Mouse (Mus musculus) heart, embryonic 16.5 days (tissue): Measurements from ENCODE around the gene Lmx1a. TPM values are rescaled to one million over a fixed set of nuclear protein-coding genes. Genes with fewer than 3 reads are reported as not detected.

Experiments
- ATAC-seq: fragments of 200-750 bp; cut with Nextera tagmentation; replicated peaks from 2 replicates; pipeline ENCODE4 v1.8.0; 2017; ENCODE audit warnings: moderate number of reproducible peaks; ENCODE audit not compliant: insufficient read depth, low FRiP score; ENCODE audit errors: extremely low read depth
- H3K27ac ChIP-seq: fragments of 300-500 bp; sonication (generic); 2 replicates; pipeline ENCODE4 v1.5.1; 2014; ENCODE audit warnings: mild to moderate bottlenecking, low read length, control low read depth, moderate library complexity
- H3K27me3 ChIP-seq: fragments of 300-500 bp; sonication (generic); 2 replicates; pipeline ENCODE4 v1.6.1; 2014; ENCODE audit warnings: low read length, mixed read lengths; ENCODE audit not compliant: control insufficient read depth, insufficient read depth
- H3K36me3 ChIP-seq: fragments of 300-500 bp; sonication (generic); 2 replicates; pipeline ENCODE4 v1.6.1; 2014; ENCODE audit not compliant: control insufficient read depth, insufficient read depth
- H3K4me1 ChIP-seq: fragments of 300-500 bp; sonication (generic); 2 replicates; pipeline ENCODE4 v1.6.1; 2014; ENCODE audit warnings: low read length, mixed read lengths; ENCODE audit not compliant: control insufficient read depth, insufficient read depth
- H3K4me2 ChIP-seq: fragments of 300-500 bp; sonication (generic); 2 replicates; pipeline ENCODE4 v1.6.1; 2014; ENCODE audit warnings: low read depth, mild to moderate bottlenecking, control low read depth, low read length
- H3K4me3 ChIP-seq: fragments of 300-500 bp; sonication (generic); 2 replicates; pipeline ENCODE4 v1.5.1; 2014; ENCODE audit warnings: mild to moderate bottlenecking, control low read depth, low read length
- H3K9ac ChIP-seq: fragments of 300-500 bp; sonication (generic); 2 replicates; pipeline ENCODE4 v1.6.1; 2014; ENCODE audit warnings: low read length, control low read depth
- H3K9me3 ChIP-seq: fragments of 300-500 bp; sonication (generic); replicated peaks from 2 replicates; pipeline ENCODE4 v1.6.1; 2016; ENCODE audit warnings: low read length; ENCODE audit not compliant: control insufficient read depth
- WGBS: fragments of 180-500 bp; shearing (Covaris S2); extraction: QIAGEN DNeasy Blood & Tissue Kit; methylation state at CpG from one replicate; pipeline ENCODE4 v1.1.7; 2014; 5-methylcytosine and 5-hydroxymethylcytosine counted together
- polyA plus RNA-seq: library from polyadenylated mRNA; unstranded; fragments of >200 nt; fragmentation: Nextera tagmentation; extraction: Ambion mirVana; gene quantifications from 2 replicates; pipeline ENCODE4 v1.2.1, GENCODE M21; 2015

Gene Lmx1a
- polyA plus RNA-seq, 1 experiment from 2014 or later: not detected

DNA sequence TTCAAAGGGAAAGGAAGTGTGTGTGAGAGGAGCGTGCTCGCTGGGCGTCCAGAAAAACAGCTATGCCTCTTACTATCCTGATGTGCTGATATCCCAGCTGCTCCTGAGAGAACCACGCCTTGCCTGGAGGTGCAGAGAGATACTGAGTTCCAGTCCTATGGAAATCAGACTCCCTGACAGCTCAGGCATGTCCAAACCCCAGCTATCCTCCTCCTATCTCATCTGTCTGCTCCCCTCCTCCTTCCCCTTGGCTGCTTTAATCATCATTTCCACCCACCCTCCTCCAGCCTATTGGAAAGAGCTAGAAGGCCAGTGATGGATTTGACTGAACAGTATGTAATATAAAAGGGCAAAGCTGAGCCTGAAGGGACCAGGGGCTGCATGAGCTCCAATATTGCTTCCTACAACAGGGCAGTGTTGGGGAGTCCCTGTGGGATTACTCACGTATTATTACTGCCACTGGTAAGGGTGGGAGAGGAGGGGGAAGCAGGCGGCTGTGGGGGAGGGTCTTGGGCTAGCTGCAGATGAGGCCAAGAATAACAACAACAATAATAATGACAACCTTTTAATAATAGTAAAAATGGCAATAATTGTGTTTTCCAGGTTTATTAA lies 26.8 kb downstream of the Lmx1a start:
- WGBS: 42% methylated on average over 6 of the region's 6 CpGs
- no peak for ATAC-seq
- H3K4me3 ChIP-seq: no peak overlapping the region

DNA sequence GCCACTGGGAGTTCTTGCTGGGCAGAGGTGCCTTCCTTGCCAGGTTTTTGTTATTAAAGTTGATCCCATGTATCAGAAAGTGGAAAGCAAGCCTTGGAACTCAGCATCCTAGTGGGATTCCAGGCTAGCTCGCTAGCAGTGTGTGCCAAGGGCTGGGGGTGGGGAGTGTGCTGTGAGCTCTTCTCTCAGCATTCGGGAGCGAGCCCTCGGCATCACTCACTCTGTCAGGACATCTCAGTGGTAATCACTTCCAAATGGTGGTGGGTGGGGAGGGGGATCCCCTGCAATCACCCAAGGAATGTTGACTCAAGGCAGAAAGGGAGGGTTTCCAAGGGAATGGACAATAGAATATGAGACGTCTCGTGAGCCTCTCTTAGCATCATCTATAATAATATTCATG lies 45.4 kb downstream of the Lmx1a start:
- Histone ChIP-seq H3K9me3 (no peaks in the 10 kb centered on the region), H3K4me1 (no peaks in the 10 kb centered on the region), H3K9ac (no peak overlapping the region), H3K36me3 (no peaks in the 10 kb centered on the region), H3K27me3 (no peaks in the 10 kb centered on the region; the same call in 1 of the 2 replicates), H3K4me3 (no peak overlapping the region), H3K27ac (no peak overlapping the region), H3K4me2 (no peak overlapping the region)
- 9% methylated on average over 6 of the region's 6 CpGs for WGBS
- no peak for ATAC-seq

More for the DNA sequence above, 26.8 kb downstream of the Lmx1a start:
- Histone ChIP-seq H3K9ac (no peak overlapping the region), H3K36me3 (no peaks in the 10 kb centered on the region), H3K4me1 (no peaks in the 10 kb centered on the region), H3K27me3 (peaks cover 6% of the 10 kb centered on the region), H3K9me3 (no peaks in the 10 kb centered on the region), H3K4me2 (no peak overlapping the region), H3K27ac (no peak overlapping the region)

DNA sequence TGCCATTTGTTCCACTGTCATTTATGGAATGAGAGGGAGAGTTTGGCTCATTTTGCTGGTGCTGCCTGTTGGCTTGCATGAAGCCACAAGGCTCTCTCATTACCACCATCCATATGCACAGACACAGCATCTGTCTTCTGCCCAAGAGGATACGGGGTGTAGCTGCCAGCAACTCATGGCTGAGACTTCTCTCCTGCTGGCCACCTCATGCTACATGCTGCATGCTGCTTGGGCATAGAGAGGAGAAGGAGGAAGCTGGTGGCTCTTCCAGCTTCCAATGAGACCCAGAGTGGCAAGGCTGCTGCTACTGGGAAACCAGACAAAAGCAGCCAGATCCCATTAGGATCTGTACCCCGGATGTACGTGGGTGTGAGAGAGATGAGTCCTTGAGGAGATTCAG lies 47.8 kb downstream of the Lmx1a start:
- no peak for ATAC-seq
- WGBS: 78% methylated on average over 3 of the region's 3 CpGs
- H3K36me3 ChIP-seq: no peaks in the 10 kb centered on the region

DNA sequence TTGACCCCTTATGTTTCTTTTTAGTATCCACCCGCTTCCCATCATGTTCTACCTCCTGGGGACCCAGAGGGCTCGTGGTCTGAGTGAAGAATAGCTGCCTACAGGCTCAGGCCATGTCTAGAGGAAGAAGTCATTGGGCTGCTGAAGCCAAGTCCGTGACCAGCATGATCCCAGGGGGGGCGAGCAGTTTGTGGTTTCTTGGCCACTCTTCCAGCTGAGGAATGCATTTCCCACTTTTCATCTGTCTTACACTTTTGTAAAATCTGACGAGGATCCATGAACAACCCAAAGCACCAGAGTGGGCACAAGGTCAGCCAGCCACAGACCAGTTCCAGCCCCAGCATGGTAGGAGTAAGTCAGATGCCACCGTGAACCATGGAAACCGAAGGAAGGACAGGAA lies 50.2 kb downstream of the Lmx1a start:
- Histone ChIP-seq H3K4me3 (no peak overlapping the region), H3K27me3 (no peaks in the 10 kb centered on the region; the same call in 1 of the 2 replicates), H3K4me2 (no peak overlapping the region), H3K9me3 (no peaks in the 10 kb centered on the region), H3K36me3 (no peaks in the 10 kb centered on the region), H3K4me1 (no peaks in the 10 kb centered on the region), H3K27ac (no peak overlapping the region), H3K9ac (no peak overlapping the region)
- ATAC-seq: no peak
- WGBS: 67% methylated on average over 7 of the region's 7 CpGs

More for the DNA sequence above, 47.8 kb downstream of the Lmx1a start:
- Histone ChIP-seq H3K4me1 (no peaks in the 10 kb centered on the region), H3K27me3 (no peaks in the 10 kb centered on the region), H3K9ac (no peak overlapping the region), H3K4me3 (no peak overlapping the region), H3K27ac (no peak overlapping the region), H3K9me3 (no peaks in the 10 kb centered on the region), H3K4me2 (no peak overlapping the region)

DNA sequence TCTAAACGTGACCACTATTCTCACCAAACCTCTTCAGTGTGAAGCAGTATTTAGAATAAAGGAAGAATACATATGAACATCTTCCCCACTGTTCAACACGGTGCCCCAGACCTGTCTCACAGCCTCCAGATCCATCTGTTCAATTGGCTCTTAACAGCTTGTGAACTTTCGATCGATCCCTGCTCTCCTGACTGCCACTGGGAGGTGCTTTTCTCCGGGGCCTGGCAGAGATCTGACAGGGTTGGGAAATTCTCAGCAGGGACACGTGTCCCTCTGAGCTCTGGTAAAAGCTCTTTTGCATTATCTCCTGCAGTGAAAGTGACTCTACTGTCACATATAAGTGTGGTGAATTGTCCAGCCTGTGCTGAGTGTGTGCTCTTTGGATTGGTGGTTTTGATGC lies 57.6 kb downstream of the Lmx1a start:
- H3K36me3 ChIP-seq: no peaks in the 10 kb centered on the region
- H3K9ac ChIP-seq: no peak overlapping the region
- H3K4me2 ChIP-seq: no peak overlapping the region
- no peaks in the 10 kb centered on the region for H3K4me1 ChIP-seq
- H3K27ac ChIP-seq: no peak overlapping the region
- H3K4me3 ChIP-seq: no peak overlapping the region
- WGBS: 33% methylated on average over 6 of the region's 6 CpGs
- no peaks in the 10 kb centered on the region for H3K9me3 ChIP-seq
- ATAC-seq: no peak
- H3K27me3 ChIP-seq: no peaks in the 10 kb centered on the region; the same call in 1 of the 2 replicates

DNA sequence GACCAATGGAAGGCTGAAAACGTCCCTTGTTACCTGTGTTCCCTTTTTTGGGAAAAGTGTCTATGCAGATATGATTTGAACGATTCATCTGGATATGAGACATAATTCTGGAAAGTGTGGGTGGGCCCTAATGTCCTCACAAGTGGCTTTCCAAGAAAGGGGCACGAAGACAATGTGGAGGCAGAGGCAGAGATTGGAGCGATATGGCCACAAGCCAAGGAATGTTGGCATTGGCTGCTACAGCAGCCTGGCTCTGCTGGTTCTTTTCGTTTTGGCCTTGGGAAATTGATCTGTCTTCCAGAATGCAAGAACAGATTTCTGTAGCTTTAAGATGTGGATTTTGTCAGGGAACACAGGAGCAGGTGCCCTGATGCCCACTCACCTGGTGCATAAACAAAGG lies 63.6 kb downstream of the Lmx1a start:
- no peaks in the 10 kb centered on the region for H3K9me3 ChIP-seq
- no peak for ATAC-seq
- no peak overlapping the region for H3K27ac ChIP-seq
- no peak overlapping the region for H3K9ac ChIP-seq
- H3K27me3 ChIP-seq: peaks cover 3% of the 10 kb centered on the region; the same call in 1 of the 2 replicates
- 59% methylated on average over 5 of the region's 5 CpGs for WGBS
- H3K4me2 ChIP-seq: no peak overlapping the region
- H3K36me3 ChIP-seq: no peaks in the 10 kb centered on the region
- H3K4me3 ChIP-seq: no peak overlapping the region
- H3K4me1 ChIP-seq: no peaks in the 10 kb centered on the region

DNA sequence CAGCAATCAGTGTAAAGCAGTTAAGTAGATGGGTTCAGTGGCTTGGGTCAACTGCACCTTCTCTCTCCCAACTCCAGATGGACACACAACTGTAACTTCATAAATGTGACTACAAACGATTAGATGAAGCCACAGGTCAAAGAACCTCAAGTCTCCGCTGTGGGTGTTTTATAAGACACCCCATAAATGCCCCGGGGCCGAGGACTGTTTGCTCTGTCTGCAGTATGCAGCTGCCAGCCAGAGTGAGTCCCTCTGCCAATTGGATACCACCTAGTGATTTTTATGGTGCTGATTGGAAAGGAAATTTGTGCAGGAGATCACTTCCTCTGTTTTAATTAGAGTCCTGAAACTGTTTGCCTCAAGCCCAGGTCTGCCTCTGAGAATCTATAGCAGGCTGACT lies 65.0 kb downstream of the Lmx1a start:
- H3K9me3 ChIP-seq: no peaks in the 10 kb centered on the region

DNA sequence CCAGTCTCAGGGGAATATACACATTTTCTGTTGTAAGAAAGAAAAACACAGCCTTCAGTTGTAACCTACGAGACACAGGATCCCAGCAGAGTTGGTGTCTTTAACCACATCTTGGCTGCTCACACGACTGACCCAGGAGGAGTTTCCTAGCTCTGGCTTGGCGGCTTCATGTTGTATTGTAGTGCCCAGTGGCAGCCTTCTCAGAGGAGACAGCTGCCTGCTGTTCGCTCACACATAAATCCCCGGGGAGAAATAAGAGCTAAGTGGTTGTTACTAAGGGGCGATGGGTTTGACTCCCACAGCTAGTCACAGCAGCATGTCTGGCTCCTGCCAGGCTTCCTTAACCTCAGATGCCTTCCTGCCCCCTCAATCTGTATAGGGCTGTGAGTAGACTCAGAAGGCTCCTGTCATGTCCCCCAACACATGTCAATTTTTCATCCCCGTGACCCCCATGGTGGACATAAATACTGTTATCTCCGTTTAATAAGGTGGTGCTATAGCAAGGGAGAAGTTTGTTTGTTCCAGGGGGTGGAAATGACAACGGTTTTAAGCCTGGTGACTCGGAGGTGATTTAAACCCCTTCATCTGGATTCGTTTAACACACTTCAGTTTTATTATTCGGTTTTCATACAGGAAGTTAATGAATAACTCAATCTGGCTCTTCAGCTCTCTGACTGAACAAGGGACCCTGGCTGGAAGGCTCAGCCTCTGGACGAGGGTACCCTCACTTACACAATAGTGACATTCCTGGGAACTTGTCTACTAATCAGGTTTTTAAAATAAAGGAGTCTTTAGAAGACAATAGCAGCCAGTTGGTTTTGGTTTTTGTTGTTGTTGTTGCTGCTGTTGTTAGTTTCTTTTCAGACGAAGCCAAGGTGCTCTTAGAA lies 65.8 kb downstream of the Lmx1a start:
- Histone ChIP-seq H3K27ac (no peak overlapping the region), H3K9ac (no peak overlapping the region), H3K9me3 (no peaks in the 10 kb centered on the region), H3K4me2 (no peak overlapping the region), H3K4me3 (no peak overlapping the region), H3K4me1 (no peaks in the 10 kb centered on the region), H3K27me3 (peaks cover 3% of the 10 kb centered on the region; the same call in 1 of the 2 replicates), H3K36me3 (no peaks in the 10 kb centered on the region)
- 29% methylated on average over 14 of the region's 14 CpGs for WGBS
- no peak for ATAC-seq

More for the DNA sequence above, 65.0 kb downstream of the Lmx1a start:
- H3K9ac ChIP-seq: no peak overlapping the region
- peaks cover 3% of the 10 kb centered on the region; the same call in 1 of the 2 replicates for H3K27me3 ChIP-seq
- ATAC-seq: no peak
- WGBS: 69% methylated on average over 4 of the region's 4 CpGs
- H3K4me1 ChIP-seq: no peaks in the 10 kb centered on the region
- no peaks in the 10 kb centered on the region for H3K36me3 ChIP-seq
- no peak overlapping the region for H3K4me2 ChIP-seq
- H3K4me3 ChIP-seq: no peak overlapping the region
- H3K27ac ChIP-seq: no peak overlapping the region

DNA sequence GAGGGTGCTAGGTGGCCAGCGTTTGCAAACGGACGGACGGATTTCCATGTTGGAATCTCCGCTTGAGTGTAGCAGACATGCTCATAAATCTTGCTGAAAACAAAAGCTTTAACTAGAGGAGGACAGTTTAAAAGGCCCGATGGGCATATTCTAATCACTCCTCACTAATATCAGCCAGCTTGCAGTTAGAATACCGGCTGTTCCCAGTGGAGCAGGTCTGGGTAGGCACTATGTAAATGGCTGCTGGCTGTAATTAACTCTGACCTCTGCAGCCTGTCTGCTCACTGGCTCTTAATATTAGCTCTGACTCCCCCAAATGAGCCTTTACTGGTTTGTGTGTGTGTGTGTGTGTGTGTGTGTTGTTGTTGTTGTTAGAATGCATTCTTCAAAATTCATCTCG lies 69.2 kb downstream of the Lmx1a start:
- no peak for ATAC-seq

More for the DNA sequence above, 69.2 kb downstream of the Lmx1a start:
- H3K4me1 ChIP-seq: no peaks in the 10 kb centered on the region
- no peak overlapping the region for H3K4me2 ChIP-seq
- H3K27ac ChIP-seq: no peak overlapping the region
- H3K4me3 ChIP-seq: no peak overlapping the region
- no peak overlapping the region for H3K9ac ChIP-seq
- peaks cover 3% of the 10 kb centered on the region; the same call in 1 of the 2 replicates for H3K27me3 ChIP-seq
- no peaks in the 10 kb centered on the region for H3K36me3 ChIP-seq
- no peaks in the 10 kb centered on the region for H3K9me3 ChIP-seq
- WGBS: 73% methylated on average over 8 of the region's 8 CpGs
